Comparison of ENCODE assay signal across 21 mouse cellular contexts in the genomic region with DNA sequence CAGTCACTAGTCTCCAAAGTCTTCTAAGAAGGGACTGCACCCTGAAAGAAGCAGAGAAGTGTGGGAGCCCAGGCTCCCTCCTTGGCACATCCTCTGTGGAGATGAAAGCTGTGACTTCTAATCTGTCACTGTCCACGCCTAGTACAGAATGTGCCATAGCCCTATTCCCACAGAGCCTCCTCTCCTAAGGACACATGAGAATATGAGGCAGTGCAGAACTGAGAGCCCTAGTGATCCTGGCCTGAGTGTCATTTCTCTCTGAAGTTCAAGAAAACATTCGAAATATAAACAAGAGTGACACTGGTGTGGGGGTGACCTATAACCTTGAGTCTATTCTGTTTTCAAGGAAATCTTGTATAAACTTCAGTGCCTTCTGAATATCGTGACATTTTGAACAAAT. TPM values are rescaled to one million over a fixed set of nuclear protein-coding genes. Genes with fewer than 3 reads are reported as not detected.
DNase-seq lines count a peak whose midpoint lies in the region; ATAC-seq and TF ChIP-seq lines count a peak whose summit lies in the region.
"Had no signal": no experiment of that assay in that cellular context is flagged by ENCODE, and none has a peak within 500 bp of the region (broad histone marks: within the 10 kb centered on the region; RNA-seq: fewer than 3 reads in every experiment).

No protein-coding gene starts in this region.

- 50% methylated on average over 3 of the region's 3 CpGs for WGBS in kidney, adult 2 months
- 68% methylated on average over 3 of the region's 3 CpGs for WGBS in forebrain, embryonic 11.5 days

- ATAC-seq in forebrain, embryonic 11.5 days (replicated peaks; ENCODE audit: low FRiP score) = no peak
- ATAC-seq: hindbrain, embryonic 16.5 days; intestine, embryonic 16.5 days; midbrain, embryonic 16.5 days had no signal

- no peak for TF ChIP-seq CTCF in kidney, adult 2 months (conservative IDR thresholded peaks at IDR 0.05; ENCODE audit: insufficient read depth, insufficient read length, low read depth, low read length)

- TF ChIP-seq POLR2A in kidney, adult 2 months (IDR thresholded peaks at IDR 0.05; ENCODE audit: low read depth, low read length) = no peak

- DNase-seq in gastrocnemius, postnatal 25 days = peak; percentile 20
- DNase-seq in gastrocnemius, adult 8-10 months (ENCODE audit: low spot score in 2 of 2) = no peak
- DNase-seq in kidney, adult 2 months = peak; percentile 43
- no peak for DNase-seq in kidney, postnatal 4 days
- DNase-seq in testis, postnatal 14 days (ENCODE audit: low spot score) = peak; percentile 3
- no peak for DNase-seq in testis, postnatal 10 days (ENCODE audit: low spot score)
- no peak for DNase-seq in forebrain, embryonic 11.5 days (ENCODE audit: low spot score)
- DNase-seq: adrenal gland, postnatal 25 days; cerebellum, adult 18-20 months; cerebellum, postnatal 36 days; layer of hippocampus, postnatal 36 days; thymus, postnatal 36 days had no signal

- no peaks in the 10 kb centered on the region for H3K36me3 ChIP-seq in kidney, adult 2 months (ENCODE audit: control insufficient read depth, insufficient read depth, low read length)
- no peaks in the 10 kb centered on the region for H3K36me3 ChIP-seq in forebrain, embryonic 11.5 days (ENCODE audit: control insufficient read depth, insufficient read depth, low read length)
- H3K36me3 ChIP-seq: forebrain, embryonic 10.5 days; limb, embryonic 15.5 days; neural tube, embryonic 15.5 days had no signal

- no peaks in the 10 kb centered on the region for H3K4me1 ChIP-seq in kidney, adult 2 months (ENCODE audit: control insufficient read depth, insufficient read depth, low read length)
- H3K4me1 ChIP-seq in forebrain, embryonic 11.5 days (replicated peaks; ENCODE audit: control insufficient read depth, insufficient read depth, low read length) = no peaks in the 10 kb centered on the region
- H3K4me1 ChIP-seq: forebrain, embryonic 10.5 days; limb, embryonic 15.5 days; neural tube, embryonic 15.5 days had no signal

- no peaks in the 10 kb centered on the region for H3K9me3 ChIP-seq in forebrain, embryonic 11.5 days (ENCODE audit: control insufficient read depth, low read length)
- H3K9me3 ChIP-seq: forebrain, embryonic 10.5 days; limb, embryonic 15.5 days; neural tube, embryonic 15.5 days had no signal

- H3K27ac ChIP-seq in kidney, adult 2 months (ENCODE audit: insufficient read depth, low read depth, low read length) = no peak overlapping the region
- H3K27ac ChIP-seq in forebrain, embryonic 11.5 days (ENCODE audit: low read depth, low read length) = no peak overlapping the region
- H3K27ac ChIP-seq: forebrain, embryonic 10.5 days; layer of hippocampus, adult 2 months; limb, embryonic 15.5 days; neural tube, embryonic 15.5 days had no signal

- no peak overlapping the region for H3K9ac ChIP-seq in forebrain, embryonic 11.5 days (ENCODE audit: low read length)
- H3K9ac ChIP-seq: limb, embryonic 15.5 days; neural tube, embryonic 15.5 days had no signal

- no peak overlapping the region for H3K4me3 ChIP-seq in kidney, adult 2 months (ENCODE audit: insufficient read depth, low read depth, low read length)
- no peak overlapping the region for H3K4me3 ChIP-seq in forebrain, embryonic 11.5 days (ENCODE audit: low read depth, low read length)
- H3K4me3 ChIP-seq: forebrain, embryonic 10.5 days; layer of hippocampus, adult 2 months; limb, embryonic 15.5 days; neural tube, embryonic 15.5 days had no signal

- no peaks in the 10 kb centered on the region for H3K27me3 ChIP-seq in kidney, adult 2 months (replicated peaks; ENCODE audit: control insufficient read depth, insufficient read depth, low read length)
- H3K27me3 ChIP-seq in forebrain, embryonic 11.5 days (ENCODE audit: control insufficient read depth, insufficient read depth, low read length) = no peaks in the 10 kb centered on the region
- H3K27me3 ChIP-seq: CH12.LX; limb, embryonic 15.5 days; neural tube, embryonic 15.5 days had no signal

- no peak overlapping the region for H3K4me2 ChIP-seq in forebrain, embryonic 11.5 days (ENCODE audit: low read depth, low read length, severe bottlenecking)
- H3K4me2 ChIP-seq: limb, embryonic 15.5 days; neural tube, embryonic 15.5 days had no signal

RNA-seq across cellular contexts. Expression of a gene that starts 34.7 kb away (rescaled TPM):
- total RNA-seq in gastrocnemius, postnatal 25 days (2021) = 1 to 10 TPM; 5.9 to 7.0 TPM
- 1 to 10 TPM; 3.4 to 6.0 (median 4.7) TPM for total RNA-seq in gastrocnemius, adult 8-10 months (2022)
- polyA plus RNA-seq in kidney, adult 2 months (2012; rRNA removed) = 13.1 and 14.8 TPM in 2 replicates
- polyA plus RNA-seq in forebrain, embryonic 11.5 days (2014; fragmentation: Nextera tagmentation; extraction: Ambion mirVana) = 2.4 and 2.6 TPM in 2 replicates
- total RNA-seq: CH12.LX, MEL had no signal

Comparison
In these comparisons a context has a peak if more than half of its experiments do, and no peak if none do; other contexts are left out.
1. DNase-seq: peak in gastrocnemius, postnatal 25 days (single experiment), kidney, adult 2 months (single experiment) and testis, postnatal 14 days (single experiment); none in gastrocnemius, adult 8-10 months (0 of 2), kidney, postnatal 4 days (0 of 2), testis, postnatal 10 days (single experiment) and forebrain, embryonic 11.5 days (single experiment).